Mouse (Mus musculus) hindbrain, embryonic 13.5 days (tissue): ENCODE data around the gene Icmt. TPM values are rescaled to one million over a fixed set of nuclear protein-coding genes. Genes with fewer than 3 reads are reported as not detected.

ENCODE experiments used
- ATAC-seq: fragments of 200-750 bp; cut with Nextera tagmentation; 2 replicates; pipeline ENCODE4 v1.8.0; 2017; ENCODE audit warnings: moderate TSS enrichment; ENCODE audit not compliant: low FRiP score
- H3K27ac ChIP-seq: fragments of 300-500 bp; sonication (generic); 2 replicates; pipeline ENCODE4 v1.5.1; 2015; ENCODE audit warnings: inconsistent platforms, mild to moderate bottlenecking, moderate library complexity
- H3K27me3 ChIP-seq: fragments of 300-500 bp; sonication (generic); 2 replicates; pipeline ENCODE4 v1.6.1; 2015; ENCODE audit warnings: mild to moderate bottlenecking, inconsistent platforms
- H3K36me3 ChIP-seq: fragments of 300-500 bp; sonication (generic); 2 replicates; pipeline ENCODE4 v1.6.1; 2015; ENCODE audit warnings: mild to moderate bottlenecking, inconsistent platforms
- H3K4me1 ChIP-seq: fragments of 300-500 bp; sonication (generic); replicated peaks from 2 replicates; pipeline ENCODE4 v1.6.1; 2015; ENCODE audit warnings: inconsistent platforms
- H3K4me2 ChIP-seq: fragments of 300-500 bp; sonication (generic); 2 replicates; pipeline ENCODE4 v1.6.1; 2015; ENCODE audit warnings: inconsistent platforms, mild to moderate bottlenecking, moderate library complexity
- H3K4me3 ChIP-seq: fragments of 300-500 bp; sonication (generic); 2 replicates; pipeline ENCODE4 v1.5.1; 2015; ENCODE audit warnings: mild to moderate bottlenecking, inconsistent platforms
- H3K9ac ChIP-seq: fragments of 300-500 bp; sonication (generic); 2 replicates; pipeline ENCODE4 v1.6.1; 2015; ENCODE audit warnings: mild to moderate bottlenecking, inconsistent platforms
- H3K9me3 ChIP-seq: fragments of 300-500 bp; sonication (generic); 2 replicates; pipeline ENCODE4 v1.6.1; 2016; ENCODE audit warnings: inconsistent platforms
- WGBS: fragments of 180-500 bp; shearing (Covaris S2); methylation state at CpG from one replicate; pipeline ENCODE4 v1.1.7; 2015; 5-methylcytosine and 5-hydroxymethylcytosine counted together
- polyA plus RNA-seq: library from polyadenylated mRNA; unstranded; fragments of >200 nt; fragmentation: Nextera tagmentation; extraction: Ambion mirVana; gene quantifications from 2 replicates; pipeline ENCODE4 v1.2.1, GENCODE M21; 2015

The Icmt gene
- polyA plus RNA-seq, 1 experiment from 2014 or later: 18.4 TPM

DNA sequence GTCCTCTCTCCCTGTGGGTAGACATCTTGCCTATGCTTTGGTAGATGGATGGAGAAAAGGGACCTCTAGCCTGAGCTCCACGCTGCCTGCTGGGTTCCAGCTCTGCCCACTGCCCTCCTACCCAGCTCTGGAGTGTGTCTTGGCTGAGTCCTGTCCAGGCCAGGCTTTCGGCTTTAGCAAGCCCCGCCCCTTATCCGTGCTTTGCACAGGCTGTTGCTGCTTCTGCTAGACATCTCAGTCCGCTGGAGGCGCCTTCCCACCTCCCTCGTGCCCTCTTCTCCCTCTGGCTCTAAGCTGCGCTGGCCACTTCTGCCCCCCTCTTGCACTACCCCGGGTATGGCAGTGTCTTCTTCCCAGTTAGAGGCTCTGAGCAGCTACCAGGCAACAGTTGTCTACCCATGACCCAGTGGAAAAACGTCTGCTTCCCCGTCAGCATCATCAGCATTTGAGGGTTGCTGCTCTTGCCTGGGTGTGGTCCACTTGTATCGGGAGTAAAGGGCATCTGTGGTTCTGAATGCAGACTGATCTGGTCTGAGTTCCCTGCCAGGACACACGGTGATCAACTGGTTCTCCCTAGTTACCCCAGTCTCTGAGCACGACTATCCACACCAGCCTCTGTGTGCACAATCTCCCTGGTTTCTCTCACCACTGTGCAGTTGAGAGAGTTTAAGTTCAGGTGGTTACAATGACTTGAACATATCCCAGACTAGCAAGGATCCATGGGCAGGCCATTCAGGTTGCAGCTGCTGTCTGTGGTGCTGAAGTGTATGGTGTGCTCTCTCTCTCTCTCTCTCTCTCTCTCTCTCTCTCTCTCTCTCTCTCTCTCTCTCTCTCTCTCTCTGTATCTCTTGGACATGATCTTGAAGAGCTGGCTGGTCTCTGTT lies 54.6 kb downstream of the Icmt start:
- H3K9ac ChIP-seq: peak overlapping the region; percentile 29; the same call in 1 of the 2 replicates
- peak overlapping the region; percentile 2; the same call in 1 of the 2 replicates for H3K4me2 ChIP-seq

DNA sequence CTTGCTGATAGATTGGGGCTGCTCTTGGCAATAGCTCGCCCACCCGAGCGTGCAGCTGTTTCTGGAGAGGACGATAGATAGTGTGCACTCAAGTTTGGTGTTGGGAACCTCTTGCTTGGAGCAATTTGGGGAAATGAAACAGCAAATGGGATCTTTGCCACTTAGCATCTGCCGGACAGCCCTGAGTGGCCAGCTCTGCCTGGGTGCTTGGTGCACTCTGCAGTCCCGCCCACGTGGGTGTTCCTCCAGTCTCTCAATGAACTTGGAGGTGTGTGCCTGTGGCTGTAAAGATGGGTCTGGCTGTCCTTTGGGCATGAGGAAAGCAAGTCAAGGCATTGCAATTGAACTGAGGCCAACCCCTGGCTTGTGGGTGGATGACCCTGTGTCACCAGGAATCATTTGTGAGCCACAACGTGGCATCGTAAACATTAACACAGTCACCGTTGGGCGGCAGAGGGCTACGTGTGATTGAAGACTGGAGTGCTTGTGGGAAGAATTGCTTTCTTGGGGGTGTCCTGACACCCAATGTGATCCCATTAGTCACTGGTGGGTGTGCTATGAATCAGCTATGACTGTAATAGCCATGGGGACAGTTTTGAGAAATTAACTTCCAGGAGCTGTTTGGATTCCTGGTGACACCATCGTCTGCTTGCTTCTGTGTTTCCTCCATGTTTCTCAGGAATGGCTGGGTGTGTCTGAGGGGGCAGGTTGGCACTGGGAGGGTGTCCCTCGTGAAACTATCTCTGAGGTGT lies 57.0 kb downstream of the Icmt start:
- Histone ChIP-seq H3K9me3 (no peaks in the 10 kb centered on the region), H3K4me1 (peaks cover 36% of the 10 kb centered on the region), H3K4me3 (no peak overlapping the region), H3K27ac (no peak overlapping the region), H3K27me3 (peaks cover 63% of the 10 kb centered on the region), H3K36me3 (peaks cover 37% of the 10 kb centered on the region), H3K4me2 (no peak overlapping the region), H3K9ac (no peak overlapping the region)
- ATAC-seq: no peak
- 71% methylated on average over 14 of the region's 14 CpGs for WGBS

More for the DNA sequence above, 54.6 kb downstream of the Icmt start:
- Histone ChIP-seq H3K4me1 (peaks cover 44% of the 10 kb centered on the region), H3K9me3 (no peaks in the 10 kb centered on the region), H3K4me3 (no peak overlapping the region), H3K36me3 (peaks cover 18% of the 10 kb centered on the region), H3K27me3 (peaks cover 58% of the 10 kb centered on the region), H3K27ac (peak overlapping the region; percentile 94)
- ATAC-seq: no peak
- WGBS: 12% methylated on average over 14 of the region's 14 CpGs

DNA sequence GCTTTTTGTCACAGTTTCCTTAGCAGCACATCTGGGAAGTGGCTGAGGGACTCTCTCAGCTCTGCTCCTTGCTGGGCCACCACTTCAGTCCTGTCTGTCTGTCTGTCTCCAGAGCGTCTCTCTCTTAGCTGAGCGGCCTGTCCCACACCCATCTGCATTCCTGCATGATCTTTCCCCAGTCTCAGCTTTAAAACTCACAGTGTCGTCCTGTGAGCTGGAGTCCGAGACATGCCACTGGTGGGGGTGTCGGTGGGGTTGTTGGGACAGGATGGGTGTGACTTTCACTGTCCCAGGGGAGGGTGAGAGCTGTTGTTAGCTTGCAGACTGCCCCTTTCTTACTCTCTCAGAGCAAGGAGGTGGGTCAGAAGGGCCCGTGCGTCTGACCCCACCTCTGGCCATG lies 58.6 kb downstream of the Icmt start:
- no peak for ATAC-seq

More for the DNA sequence above, 58.6 kb downstream of the Icmt start:
- Histone ChIP-seq H3K36me3 (peaks cover 41% of the 10 kb centered on the region), H3K9me3 (no peaks in the 10 kb centered on the region), H3K4me1 (peaks cover 24% of the 10 kb centered on the region), H3K9ac (no peak overlapping the region), H3K27ac (no peak overlapping the region), H3K4me2 (no peak overlapping the region), H3K27me3 (peaks cover 75% of the 10 kb centered on the region), H3K4me3 (no peak overlapping the region)
- WGBS: 87% methylated on average over 7 of the region's 7 CpGs

Other genes starting within 250 kb of the Icmt start
- 10.2 and 10.9 TPM in 2 replicates for gene Plekhg5, start 224.7 kb upstream of the Icmt start, polyA plus RNA-seq
- gene Tnfrsf25, start 181.3 kb upstream of the Icmt start, polyA plus RNA-seq: 1.00 and 1.3 TPM in 2 replicates
- 0.09 and 0.22 TPM in 2 replicates for gene Espn, start 144.9 kb upstream of the Icmt start, polyA plus RNA-seq
- gene Hes2, start 138.4 kb upstream of the Icmt start, polyA plus RNA-seq: 0.34 and 1.8 TPM in 2 replicates
- gene Acot7, start 119.1 kb upstream of the Icmt start, polyA plus RNA-seq: 269 and 299 TPM in 2 replicates
- 9.0 and 9.3 TPM in 2 replicates for gene Gpr153, start 23.0 kb upstream of the Icmt start, polyA plus RNA-seq
- gene Hes3, start 5.6 kb upstream of the Icmt start, polyA plus RNA-seq: 0.38 and 0.79 TPM in 2 replicates
- gene Rnf207, start 21.8 kb downstream of the Icmt start, polyA plus RNA-seq: 5.2 and 7.7 TPM in 2 replicates
- 205 and 218 TPM in 2 replicates for gene Rpl22, start 28.5 kb downstream of the Icmt start, polyA plus RNA-seq
- 38.7 and 38.9 TPM in 2 replicates for gene Chd5, start 41.4 kb downstream of the Icmt start, polyA plus RNA-seq
- 5.3 and 6.6 TPM in 2 replicates for gene Nphp4, start 179.5 kb downstream of the Icmt start, polyA plus RNA-seq
- 21.3 and 26.2 TPM in 2 replicates for gene Kcnab2, start 180.6 kb downstream of the Icmt start, polyA plus RNA-seq